Mouse (Mus musculus) midbrain, embryonic 16.5 days (tissue): ENCODE results near the gene Nme9. TPM values are rescaled to one million over a fixed set of nuclear protein-coding genes. Genes with fewer than 3 reads are reported as not detected.

Source experiments
- ATAC-seq: fragments of 200-750 bp; cut with Nextera tagmentation; 2 replicates; pipeline ENCODE4 v1.8.0; 2017; ENCODE audit warnings: moderate TSS enrichment
- H3K27ac ChIP-seq: fragments of 300-500 bp; sonication (generic); 2 replicates; pipeline ENCODE4 v1.5.1; 2014; ENCODE audit warnings: mild to moderate bottlenecking, low read length, mixed read lengths
- H3K27me3 ChIP-seq: fragments of 300-500 bp; sonication (generic); 2 replicates; pipeline ENCODE4 v1.6.1; 2014; ENCODE audit warnings: low read depth, low read length, mixed read lengths; ENCODE audit not compliant: control insufficient read depth, insufficient read depth
- H3K36me3 ChIP-seq: fragments of 300-500 bp; sonication (generic); 2 replicates; pipeline ENCODE4 v1.6.1; 2014; ENCODE audit warnings: mild to moderate bottlenecking, low read length, moderate library complexity, mixed read lengths; ENCODE audit not compliant: control insufficient read depth, insufficient read depth
- H3K4me1 ChIP-seq: fragments of 300-500 bp; sonication (generic); 2 replicates; pipeline ENCODE4 v1.6.1; 2014; ENCODE audit warnings: mild to moderate bottlenecking, low read length, mixed read lengths; ENCODE audit not compliant: control insufficient read depth, insufficient read depth
- H3K4me2 ChIP-seq: fragments of 300-500 bp; sonication (generic); 2 replicates; pipeline ENCODE4 v1.6.1; 2014; ENCODE audit warnings: mild to moderate bottlenecking, low read length, mixed read lengths
- H3K4me3 ChIP-seq: fragments of 300-500 bp; sonication (generic); 2 replicates; pipeline ENCODE4 v1.5.1; 2014; ENCODE audit warnings: low read depth, mild to moderate bottlenecking, low read length, moderate library complexity, mixed read lengths
- H3K9ac ChIP-seq: fragments of 300-500 bp; sonication (generic); 2 replicates; pipeline ENCODE4 v1.6.1; 2014; ENCODE audit warnings: low read depth, low read length, mixed read lengths
- H3K9me3 ChIP-seq: fragments of 300-500 bp; sonication (generic); replicated peaks from 2 replicates; pipeline ENCODE4 v1.6.1; 2014; ENCODE audit warnings: mild to moderate bottlenecking, low read length, mixed read lengths; ENCODE audit not compliant: control insufficient read depth, poor library complexity, severe bottlenecking
- WGBS: fragments of 180-500 bp; shearing (Covaris S2); extraction: QIAGEN DNeasy Blood & Tissue Kit; methylation state at CpG from one replicate; pipeline ENCODE4 v1.1.7; 2014; 5-methylcytosine and 5-hydroxymethylcytosine counted together
- polyA plus RNA-seq: library from polyadenylated mRNA; unstranded; fragments of >200 nt; fragmentation: Nextera tagmentation; extraction: Ambion mirVana; gene quantifications from 2 replicates; pipeline ENCODE4 v1.2.1, GENCODE M21; 2015

The Nme9 gene
- polyA plus RNA-seq, 1 experiment from 2014 or later = 1.3 TPM

DNA sequence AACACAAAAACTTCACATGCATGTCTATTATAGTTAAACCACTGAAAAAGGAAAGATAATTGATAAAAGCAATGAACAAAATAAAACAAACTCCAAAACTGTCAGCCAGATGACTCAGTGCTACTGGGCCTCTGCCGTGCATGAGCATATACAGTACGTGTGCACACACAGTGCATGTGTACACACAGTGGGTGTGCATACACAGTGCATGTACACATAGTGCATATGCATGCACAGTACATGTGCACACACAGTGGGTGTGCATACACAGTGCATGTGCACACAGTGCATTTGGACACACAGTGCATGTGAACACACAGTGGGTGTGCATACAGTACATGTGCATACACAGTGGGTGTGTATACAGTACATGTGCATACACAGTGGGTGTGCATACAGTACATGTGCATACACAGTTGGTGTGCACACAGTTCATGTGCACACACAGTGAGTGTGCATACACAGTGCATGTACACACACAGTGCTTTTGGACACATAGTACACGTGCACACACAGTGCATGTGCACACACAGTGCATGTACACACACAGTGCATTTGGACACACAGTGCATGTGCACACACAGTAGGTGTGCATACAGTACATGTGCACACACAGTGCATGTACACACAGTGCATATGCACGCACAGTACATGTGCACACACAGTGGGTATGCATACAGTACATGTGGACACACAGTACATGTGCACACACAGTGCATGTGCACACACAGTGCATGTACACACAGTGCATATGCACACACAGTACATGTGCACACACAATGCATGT is 9.4 kb upstream of the Nme9 start:
- 97% methylated on average over 4 of the region's 4 CpGs for WGBS
- Histone ChIP-seq H3K27me3 (peaks cover 4% of the 10 kb centered on the region; the same call in 1 of the 2 replicates), H3K27ac (no peak overlapping the region), H3K4me3 (no peak overlapping the region), H3K9ac (no peak overlapping the region), H3K4me1 (peaks cover 7% of the 10 kb centered on the region), H3K36me3 (no peaks in the 10 kb centered on the region), H3K4me2 (no peak overlapping the region), H3K9me3 (no peaks in the 10 kb centered on the region)
- ATAC-seq = 0 out of 2 replicates have a peak, but pooled peaks have one; percentile 18

DNA sequence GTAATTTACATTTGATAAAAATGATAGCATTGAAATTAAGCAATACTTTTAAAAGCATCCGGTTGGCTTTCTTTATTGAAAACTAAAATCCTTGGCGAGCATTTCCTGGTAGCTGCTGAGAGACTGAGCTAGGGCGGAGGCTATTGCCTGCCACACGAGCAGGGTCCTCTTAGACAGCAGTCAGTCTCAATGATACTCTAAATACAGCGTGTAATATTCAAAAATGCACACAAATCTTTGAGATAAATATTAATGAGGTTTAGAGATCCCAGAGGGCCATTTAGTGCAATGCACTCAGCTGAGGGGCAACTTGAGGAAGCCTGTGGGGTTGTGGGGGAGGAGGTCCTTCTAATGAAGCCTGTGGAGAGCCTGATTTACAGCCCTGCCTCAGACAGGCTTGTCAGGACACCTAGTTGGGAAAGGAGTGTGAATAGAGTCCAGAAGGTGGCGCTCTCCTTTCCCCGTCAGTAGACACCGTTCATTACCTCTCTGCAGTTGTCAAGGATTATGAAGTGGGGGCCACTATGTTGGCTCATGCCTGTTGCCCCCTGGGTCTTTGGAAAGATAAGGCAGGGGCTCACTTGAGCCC is 6.6 kb upstream of the Nme9 start:
- H3K27me3 ChIP-seq = no peaks in the 10 kb centered on the region
- H3K9me3 ChIP-seq = no peaks in the 10 kb centered on the region
- H3K4me2 ChIP-seq = no peak overlapping the region
- H3K4me1 ChIP-seq = no peaks in the 10 kb centered on the region
- no peak overlapping the region for H3K9ac ChIP-seq
- no peaks in the 10 kb centered on the region for H3K36me3 ChIP-seq
- H3K27ac ChIP-seq = no peak overlapping the region
- H3K4me3 ChIP-seq = no peak overlapping the region
- WGBS = 27% methylated on average over 8 of the region's 8 CpGs
- peak; percentile 52 for ATAC-seq

DNA sequence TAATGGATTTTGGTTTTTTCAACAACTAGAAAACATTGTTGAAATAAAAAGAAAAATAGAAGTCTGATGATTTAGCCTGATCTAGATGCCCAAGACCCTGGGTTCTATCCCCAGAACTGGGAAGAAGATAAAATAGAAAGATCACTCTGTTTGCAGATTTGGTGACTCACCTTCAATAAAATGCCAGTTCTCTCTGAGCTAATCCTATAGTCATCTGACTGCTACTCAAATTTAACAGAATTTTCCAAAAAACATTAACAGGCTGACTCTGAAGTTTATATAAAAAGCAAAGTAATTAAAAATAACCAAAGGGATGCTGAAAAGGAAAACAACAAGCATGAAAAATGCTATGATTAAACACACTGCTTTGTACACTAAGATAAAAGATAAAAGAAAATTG is 5.0 kb upstream of the Nme9 start:
- no peak for ATAC-seq
- no peak overlapping the region for H3K4me2 ChIP-seq

GRCm38 (mm10) chr9:99447323-99447722 is 4.0 kb upstream of the Nme9 start:
- H3K9ac ChIP-seq = no peak overlapping the region
- no peaks in the 10 kb centered on the region for H3K4me1 ChIP-seq
- H3K36me3 ChIP-seq = no peaks in the 10 kb centered on the region
- 80% methylated on average over 3 of the region's 3 CpGs for WGBS
- H3K9me3 ChIP-seq = no peaks in the 10 kb centered on the region
- H3K4me2 ChIP-seq = no peak overlapping the region
- no peak overlapping the region for H3K27ac ChIP-seq
- no peak for ATAC-seq
- no peak overlapping the region for H3K4me3 ChIP-seq
- H3K27me3 ChIP-seq = peaks cover 2% of the 10 kb centered on the region; the same call in 1 of the 2 replicates

More for the DNA sequence above, 5.0 kb upstream of the Nme9 start:
- H3K36me3 ChIP-seq = no peaks in the 10 kb centered on the region
- H3K9me3 ChIP-seq = no peaks in the 10 kb centered on the region
- no peaks in the 10 kb centered on the region for H3K27me3 ChIP-seq
- no peak overlapping the region for H3K4me3 ChIP-seq
- H3K9ac ChIP-seq = no peak overlapping the region
- no peak overlapping the region for H3K27ac ChIP-seq
- no peaks in the 10 kb centered on the region for H3K4me1 ChIP-seq

DNA sequence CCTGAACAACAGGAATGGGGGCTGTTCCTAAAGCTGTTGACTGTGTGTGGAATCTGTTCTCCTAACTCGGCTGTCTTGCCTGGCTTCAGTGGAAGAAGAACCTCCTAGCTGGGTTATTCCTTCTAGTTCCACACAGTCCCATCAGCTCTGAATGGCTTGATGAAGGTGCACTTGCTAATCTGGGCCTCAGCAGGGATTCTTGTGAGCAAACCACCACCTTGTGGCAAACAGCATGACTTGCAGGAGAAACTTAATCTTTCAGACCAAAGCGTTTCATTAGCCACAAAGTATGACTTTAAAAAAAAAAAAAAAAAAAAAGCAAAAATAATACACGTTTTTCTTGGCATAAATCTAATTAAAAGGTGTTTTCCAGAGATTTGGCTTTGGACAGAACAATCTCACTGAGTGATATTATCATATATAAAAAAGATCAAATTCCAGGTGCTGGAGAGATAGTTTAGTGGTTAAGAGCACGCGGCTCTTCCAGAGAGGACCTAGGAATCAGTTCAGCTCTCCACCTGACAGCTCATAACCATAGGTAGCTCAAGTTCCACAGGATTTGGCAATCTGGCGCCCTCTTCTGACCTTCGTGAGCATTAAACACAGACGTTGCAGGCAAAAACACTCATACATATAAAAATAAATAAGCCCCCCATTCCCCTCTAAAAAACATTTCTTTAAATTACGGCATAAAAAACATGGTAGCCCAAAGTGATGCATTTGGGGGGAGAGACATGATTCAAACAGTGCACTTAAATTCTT is 1.2 kb upstream of the Nme9 start:
- WGBS = 44% methylated on average over 9 of the region's 9 CpGs
- H3K9me3 ChIP-seq = no peaks in the 10 kb centered on the region
- ATAC-seq = no peak

DNA sequence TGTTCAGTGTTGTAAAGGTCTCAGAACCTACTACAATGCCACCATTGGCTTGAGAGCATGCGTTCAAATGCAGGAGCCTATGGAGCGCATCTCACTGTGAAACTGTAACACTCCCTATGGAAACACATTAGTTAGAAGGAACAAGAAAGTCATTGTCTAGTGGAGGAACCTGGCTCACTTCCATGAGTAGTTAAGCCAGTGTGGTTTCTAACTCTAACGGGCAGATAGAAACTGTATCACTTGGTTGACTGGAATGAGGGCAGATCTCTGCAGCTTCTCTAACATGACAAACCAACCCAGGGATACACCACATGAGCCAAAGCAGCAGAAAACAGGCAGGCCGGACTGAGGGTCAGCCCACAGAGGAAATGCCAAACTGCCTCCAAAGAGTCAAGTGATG is 2.9 kb downstream of the Nme9 start:
- Histone ChIP-seq H3K27ac (no peak overlapping the region), H3K27me3 (peaks cover 2% of the 10 kb centered on the region; the same call in 1 of the 2 replicates), H3K4me1 (peaks cover 2% of the 10 kb centered on the region; the same call in 1 of the 2 replicates), H3K36me3 (no peaks in the 10 kb centered on the region), H3K9ac (no peak overlapping the region), H3K4me3 (no peak overlapping the region), H3K4me2 (no peak overlapping the region), H3K9me3 (no peaks in the 10 kb centered on the region)
- 83% methylated on average over 4 of the region's 4 CpGs for WGBS
- ATAC-seq = no peak

More for the DNA sequence above, 1.2 kb upstream of the Nme9 start:
- Histone ChIP-seq H3K4me1 (no peaks in the 10 kb centered on the region), H3K27me3 (peaks cover 2% of the 10 kb centered on the region; the same call in 1 of the 2 replicates), H3K4me3 (no peak overlapping the region), H3K4me2 (no peak overlapping the region), H3K9ac (no peak overlapping the region), H3K27ac (no peak overlapping the region), H3K36me3 (no peaks in the 10 kb centered on the region)

- Histone ChIP-seq H3K4me3 (no peak overlapping the region), H3K9me3 (no peaks in the 10 kb centered on the region), H3K27me3 (no peaks in the 10 kb centered on the region), H3K27ac (no peak overlapping the region), H3K9ac (no peak overlapping the region), H3K36me3 (no peaks in the 10 kb centered on the region), H3K4me2 (no peak overlapping the region), H3K4me1 (peaks cover 2% of the 10 kb centered on the region; the same call in 1 of the 2 replicates)
- WGBS = 40% methylated on average over 12 of the region's 12 CpGs
- ATAC-seq = no peak
These were observed 7.4 kb downstream of the Nme9 start for GRCm38 (mm10) chr9:99458529-99459208.

DNA sequence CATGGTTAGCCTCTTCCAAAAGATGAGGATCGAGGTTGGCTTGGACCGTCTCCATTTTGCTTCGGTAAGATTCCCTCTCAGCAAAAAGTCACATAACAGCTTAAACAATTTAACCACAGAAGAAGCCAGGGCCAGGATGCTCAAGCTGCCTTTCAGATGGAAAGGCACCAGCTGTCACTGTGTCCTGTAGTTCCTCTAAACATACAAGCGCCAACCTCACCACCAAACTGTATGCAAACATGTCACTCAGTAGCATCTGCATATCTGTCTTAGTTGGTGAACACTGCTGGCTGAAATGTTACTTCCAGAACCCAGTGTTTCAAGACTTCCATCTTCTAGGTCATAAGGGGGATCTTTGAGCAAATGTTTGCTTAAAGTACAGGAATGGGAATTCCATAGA is 8.5 kb downstream of the Nme9 start:
- 90% methylated on average over 4 of the region's 4 CpGs for WGBS
- H3K9ac ChIP-seq = no peak overlapping the region
- ATAC-seq = no peak
- H3K27me3 ChIP-seq = no peaks in the 10 kb centered on the region
- H3K4me3 ChIP-seq = no peak overlapping the region
- no peaks in the 10 kb centered on the region for H3K36me3 ChIP-seq
- H3K9me3 ChIP-seq = no peaks in the 10 kb centered on the region
- peaks cover 2% of the 10 kb centered on the region; the same call in 1 of the 2 replicates for H3K4me1 ChIP-seq
- no peak overlapping the region for H3K4me2 ChIP-seq
- no peak overlapping the region for H3K27ac ChIP-seq
